Mouse (Mus musculus): ENCODE results near the gene Atp2c2. TPM values are rescaled to one million over a fixed set of nuclear protein-coding genes. Genes with fewer than 3 reads are reported as not detected.
A peak's percentile ranks its signal among the peaks of the same experiment; 100 is the strongest.

Gene Atp2c2
- polyA plus RNA-seq, 1 experiment from 2014 or later: 0.71 TPM

DNA sequence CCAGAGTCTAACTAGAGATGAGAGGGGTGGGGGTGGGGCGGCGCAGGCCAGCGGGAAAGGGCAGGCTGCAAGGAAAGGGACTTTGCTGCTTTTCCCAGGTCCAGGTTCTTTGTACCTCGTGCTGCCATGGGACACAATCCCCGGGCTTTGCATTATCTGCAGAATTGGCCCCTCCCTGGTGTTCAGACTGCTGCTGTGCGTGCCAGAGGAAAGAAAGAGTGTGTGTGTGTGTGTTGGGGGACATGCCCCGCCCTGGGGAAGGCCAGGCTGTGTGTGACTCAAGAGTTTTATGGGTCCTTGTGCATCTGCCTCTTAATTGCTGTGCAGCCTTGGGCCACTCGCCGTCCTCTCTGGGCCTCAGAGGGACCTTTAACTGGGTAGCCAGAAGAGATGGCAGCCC is 31.4 kb upstream of the Atp2c2 start:
- DNase-seq (ENCODE audit: low spot score) (no peak), ATAC-seq (ENCODE audit: insufficient number of reproducible peaks, low FRiP score, low TSS enrichment, low read depth) (no peak)
- Histone ChIP-seq H3K27me3 (ENCODE audit: control insufficient read depth, insufficient read depth, low read length) (peaks cover 4% of the 10 kb centered on the region; the same call in 1 of the 2 replicates), H3K9me3 (ENCODE audit: control insufficient read depth, low read length) (no peaks in the 10 kb centered on the region), H3K27ac (replicated peaks; ENCODE audit: low read depth, low read length) (no peak overlapping the region), H3K4me1 (ENCODE audit: control insufficient read depth, insufficient read depth, low read length) (0 out of 2 replicates have a peak, but pooled peaks cover 3% of the 10 kb centered on the region), H3K4me3 (ENCODE audit: low read depth, low read length) (no peak overlapping the region), H3K9ac (ENCODE audit: low read length) (no peak overlapping the region), H3K36me3 (ENCODE audit: control insufficient read depth, insufficient read depth, low read length) (no peaks in the 10 kb centered on the region), H3K4me2 (ENCODE audit: low read depth, severe bottlenecking) (no peak overlapping the region)
- WGBS: 56% methylated on average over 9 of the region's 9 CpGs

DNA sequence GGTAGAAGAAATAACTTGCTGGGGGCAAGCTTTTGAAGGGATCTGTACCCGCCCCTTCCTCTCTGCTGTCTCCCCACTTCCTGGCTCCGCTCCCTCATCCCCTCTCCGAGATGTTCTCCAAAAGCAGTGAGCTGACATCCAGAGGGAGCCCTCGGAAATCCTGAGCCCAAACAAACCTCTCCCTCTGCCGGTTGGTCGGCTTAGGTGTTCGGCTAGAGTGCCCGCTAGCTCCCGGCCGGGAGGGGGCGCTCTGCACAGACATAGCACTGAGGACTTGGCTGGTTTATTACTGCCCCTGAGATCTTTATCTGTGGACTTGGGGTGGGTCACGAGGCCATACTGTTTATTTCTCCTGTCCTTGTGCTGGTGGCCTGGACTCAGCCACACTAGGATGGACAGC is 30.5 kb upstream of the Atp2c2 start:
- H3K4me1 ChIP-seq (ENCODE audit: control insufficient read depth, insufficient read depth, low read length): 0 out of 2 replicates have a peak, but pooled peaks cover 3% of the 10 kb centered on the region
- no peaks in the 10 kb centered on the region for H3K36me3 ChIP-seq (ENCODE audit: control insufficient read depth, insufficient read depth, low read length)
- H3K4me2 ChIP-seq (ENCODE audit: low read depth, severe bottlenecking): no peak overlapping the region
- ATAC-seq (ENCODE audit: insufficient number of reproducible peaks, low FRiP score, low TSS enrichment, low read depth) (no peak), DNase-seq (ENCODE audit: low spot score) (no peak)
- no peaks in the 10 kb centered on the region for H3K9me3 ChIP-seq (ENCODE audit: control insufficient read depth, low read length)
- peaks cover 4% of the 10 kb centered on the region; the same call in 1 of the 2 replicates for H3K27me3 ChIP-seq (ENCODE audit: control insufficient read depth, insufficient read depth, low read length)
- no peak overlapping the region for H3K9ac ChIP-seq (ENCODE audit: low read length)
- WGBS: 54% methylated on average over 12 of the region's 12 CpGs
- H3K4me3 ChIP-seq (ENCODE audit: low read depth, low read length): no peak overlapping the region
- no peak overlapping the region for H3K27ac ChIP-seq (replicated peaks; ENCODE audit: low read depth, low read length)

DNA sequence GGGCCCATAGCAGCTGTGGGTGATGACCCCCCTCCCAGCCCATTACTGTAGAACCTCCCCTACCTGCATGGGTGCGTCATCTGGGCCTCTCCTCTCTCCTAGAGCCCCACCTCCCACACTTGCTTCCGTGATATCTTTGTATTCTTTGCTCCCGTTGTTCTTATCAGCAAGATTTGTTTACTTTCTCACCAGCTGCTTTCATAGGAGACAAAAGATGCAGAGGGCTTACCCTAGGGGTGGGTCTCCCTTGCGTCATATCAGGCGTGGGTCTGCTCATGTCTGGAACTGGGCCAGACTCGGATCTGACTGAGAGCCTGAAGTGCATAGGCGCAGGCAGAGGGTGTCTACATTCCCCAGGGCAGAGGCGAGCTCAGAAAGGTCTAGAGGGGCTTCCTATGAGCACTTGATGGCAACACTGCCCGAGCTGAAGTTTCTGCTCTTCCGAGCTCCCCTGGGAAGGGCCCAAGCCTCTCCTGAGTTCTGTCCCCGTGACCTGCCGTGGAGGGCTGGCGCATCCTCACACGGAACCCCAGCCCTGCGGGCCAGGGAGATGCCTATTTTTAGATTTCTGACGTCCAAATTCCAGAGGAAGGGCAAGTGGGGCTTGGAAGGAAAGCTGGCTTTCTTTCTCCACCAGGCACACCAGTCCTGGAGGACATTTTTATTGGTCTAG is 29.3 kb upstream of the Atp2c2 start:
- Histone ChIP-seq H3K9me3 (ENCODE audit: control insufficient read depth, low read length) (no peaks in the 10 kb centered on the region), H3K27ac (replicated peaks; ENCODE audit: low read depth, low read length) (no peak overlapping the region), H3K9ac (ENCODE audit: low read length) (no peak overlapping the region), H3K4me2 (ENCODE audit: low read depth, severe bottlenecking) (no peak overlapping the region), H3K4me3 (ENCODE audit: low read depth, low read length) (no peak overlapping the region), H3K27me3 (ENCODE audit: control insufficient read depth, insufficient read depth, low read length) (peaks cover 4% of the 10 kb centered on the region; the same call in 1 of the 2 replicates), H3K36me3 (ENCODE audit: control insufficient read depth, insufficient read depth, low read length) (no peaks in the 10 kb centered on the region), H3K4me1 (ENCODE audit: control insufficient read depth, insufficient read depth, low read length) (0 out of 2 replicates have a peak, but pooled peaks cover 3% of the 10 kb centered on the region)
- no peak for ATAC-seq (ENCODE audit: insufficient number of reproducible peaks, low FRiP score, low TSS enrichment, low read depth)
- no peak for DNase-seq (ENCODE audit: low spot score)
- 78% methylated on average over 16 of the region's 16 CpGs for WGBS

DNA sequence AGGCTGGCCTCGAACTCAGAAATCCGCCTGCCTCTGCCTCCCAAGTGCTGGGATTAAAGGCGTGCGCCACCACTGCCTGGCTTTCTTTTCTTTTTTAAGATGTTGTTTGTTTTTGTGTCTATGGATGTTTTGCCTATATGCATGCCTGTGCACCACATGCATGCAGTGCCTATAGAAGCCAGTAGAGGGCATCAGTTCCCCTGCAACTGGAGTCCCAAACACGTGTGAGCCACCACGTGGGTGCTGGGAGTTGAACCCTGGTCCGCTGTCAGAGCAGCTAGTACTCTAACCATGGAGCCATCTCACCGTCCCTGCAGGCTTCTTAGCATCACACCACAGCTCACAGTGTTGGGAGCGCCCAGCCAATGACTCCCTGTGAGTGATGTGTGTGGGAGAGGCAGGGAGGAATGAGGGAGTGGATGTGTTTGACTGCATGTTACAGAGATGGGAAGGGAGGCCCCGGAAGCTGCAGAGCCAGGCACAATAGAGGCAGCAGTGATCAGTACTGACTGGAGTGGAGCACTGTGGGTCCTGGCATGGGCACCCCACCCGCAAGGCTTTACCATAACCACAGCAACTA is 25.7 kb upstream of the Atp2c2 start:
- WGBS: 78% methylated on average over 9 of the region's 11 CpGs
- no peak for ATAC-seq (ENCODE audit: insufficient number of reproducible peaks, low FRiP score, low TSS enrichment, low read depth)

DNA sequence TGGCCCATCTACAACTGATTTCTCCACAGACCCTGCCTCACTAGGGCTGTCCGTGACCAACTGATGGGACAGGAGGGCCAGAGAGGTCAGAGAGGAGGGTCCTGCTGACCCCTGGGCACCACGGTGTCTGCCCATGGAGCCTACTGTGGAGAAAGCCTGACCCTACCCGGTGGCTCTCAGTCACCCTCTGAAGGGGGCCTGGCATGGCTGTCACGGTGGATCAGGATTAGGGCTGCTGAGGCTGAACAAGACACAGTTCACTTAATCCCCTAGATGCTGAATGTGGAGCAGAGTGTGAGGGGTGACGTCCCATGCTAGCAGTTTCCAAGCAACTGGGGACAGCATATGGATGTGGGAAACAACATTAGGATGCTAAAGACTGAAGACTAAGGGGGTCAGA is 24.4 kb upstream of the Atp2c2 start:
- Histone ChIP-seq H3K9me3 (ENCODE audit: control insufficient read depth, low read length) (no peaks in the 10 kb centered on the region), H3K36me3 (ENCODE audit: control insufficient read depth, insufficient read depth, low read length) (no peaks in the 10 kb centered on the region), H3K4me2 (ENCODE audit: low read depth, severe bottlenecking) (no peak overlapping the region), H3K4me1 (ENCODE audit: control insufficient read depth, insufficient read depth, low read length) (no peaks in the 10 kb centered on the region), H3K9ac (ENCODE audit: low read length) (no peak overlapping the region), H3K27ac (replicated peaks; ENCODE audit: low read depth, low read length) (no peak overlapping the region), H3K4me3 (ENCODE audit: low read depth, low read length) (no peak overlapping the region), H3K27me3 (ENCODE audit: control insufficient read depth, insufficient read depth, low read length) (no peaks in the 10 kb centered on the region)
- DNase-seq (ENCODE audit: low spot score) (no peak), ATAC-seq (ENCODE audit: insufficient number of reproducible peaks, low FRiP score, low TSS enrichment, low read depth) (no peak)
- WGBS: 88% methylated on average over 5 of the region's 5 CpGs

More for the DNA sequence above, 25.7 kb upstream of the Atp2c2 start:
- Histone ChIP-seq H3K4me2 (ENCODE audit: low read depth, severe bottlenecking) (no peak overlapping the region), H3K4me3 (ENCODE audit: low read depth, low read length) (no peak overlapping the region), H3K36me3 (ENCODE audit: control insufficient read depth, insufficient read depth, low read length) (no peaks in the 10 kb centered on the region), H3K4me1 (ENCODE audit: control insufficient read depth, insufficient read depth, low read length) (no peaks in the 10 kb centered on the region), H3K9me3 (ENCODE audit: control insufficient read depth, low read length) (no peaks in the 10 kb centered on the region), H3K9ac (ENCODE audit: low read length) (no peak overlapping the region), H3K27ac (replicated peaks; ENCODE audit: low read depth, low read length) (no peak overlapping the region), H3K27me3 (ENCODE audit: control insufficient read depth, insufficient read depth, low read length) (no peaks in the 10 kb centered on the region)
- DNase-seq (ENCODE audit: low spot score): no peak

DNA sequence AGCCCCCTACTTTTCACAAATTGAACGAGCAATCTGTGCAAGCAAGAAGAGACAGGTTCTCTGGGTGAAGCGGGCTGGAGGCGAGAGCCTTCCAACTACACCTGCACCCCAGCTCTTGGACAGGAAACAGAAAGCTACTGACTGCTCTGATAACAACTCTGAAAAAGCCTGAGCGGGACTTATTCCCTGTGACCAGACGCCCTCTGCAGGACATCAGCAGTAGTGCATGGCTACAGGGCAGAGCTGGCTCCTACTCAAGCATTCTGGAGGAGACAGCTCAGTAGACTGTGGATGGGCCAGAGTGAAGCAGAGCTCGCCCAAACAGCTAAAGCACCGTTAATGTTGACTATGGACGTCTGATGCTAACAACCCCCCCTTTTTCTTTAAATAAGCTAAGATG is 23.4 kb upstream of the Atp2c2 start:
- WGBS: 23% methylated on average over 8 of the region's 8 CpGs
- peak; percentile 92 for DNase-seq (ENCODE audit: low spot score)
- no peak overlapping the region for H3K27ac ChIP-seq (replicated peaks; ENCODE audit: low read depth, low read length)
- H3K9me3 ChIP-seq (ENCODE audit: control insufficient read depth, low read length): no peaks in the 10 kb centered on the region
- H3K4me3 ChIP-seq (ENCODE audit: low read depth, low read length): no peak overlapping the region
- no peaks in the 10 kb centered on the region for H3K4me1 ChIP-seq (ENCODE audit: control insufficient read depth, insufficient read depth, low read length)
- no peaks in the 10 kb centered on the region for H3K27me3 ChIP-seq (ENCODE audit: control insufficient read depth, insufficient read depth, low read length)
- no peak for ATAC-seq (ENCODE audit: insufficient number of reproducible peaks, low FRiP score, low TSS enrichment, low read depth)
- no peak overlapping the region for H3K9ac ChIP-seq (ENCODE audit: low read length)
- no peaks in the 10 kb centered on the region for H3K36me3 ChIP-seq (ENCODE audit: control insufficient read depth, insufficient read depth, low read length)
- H3K4me2 ChIP-seq (ENCODE audit: low read depth, severe bottlenecking): no peak overlapping the region

DNA sequence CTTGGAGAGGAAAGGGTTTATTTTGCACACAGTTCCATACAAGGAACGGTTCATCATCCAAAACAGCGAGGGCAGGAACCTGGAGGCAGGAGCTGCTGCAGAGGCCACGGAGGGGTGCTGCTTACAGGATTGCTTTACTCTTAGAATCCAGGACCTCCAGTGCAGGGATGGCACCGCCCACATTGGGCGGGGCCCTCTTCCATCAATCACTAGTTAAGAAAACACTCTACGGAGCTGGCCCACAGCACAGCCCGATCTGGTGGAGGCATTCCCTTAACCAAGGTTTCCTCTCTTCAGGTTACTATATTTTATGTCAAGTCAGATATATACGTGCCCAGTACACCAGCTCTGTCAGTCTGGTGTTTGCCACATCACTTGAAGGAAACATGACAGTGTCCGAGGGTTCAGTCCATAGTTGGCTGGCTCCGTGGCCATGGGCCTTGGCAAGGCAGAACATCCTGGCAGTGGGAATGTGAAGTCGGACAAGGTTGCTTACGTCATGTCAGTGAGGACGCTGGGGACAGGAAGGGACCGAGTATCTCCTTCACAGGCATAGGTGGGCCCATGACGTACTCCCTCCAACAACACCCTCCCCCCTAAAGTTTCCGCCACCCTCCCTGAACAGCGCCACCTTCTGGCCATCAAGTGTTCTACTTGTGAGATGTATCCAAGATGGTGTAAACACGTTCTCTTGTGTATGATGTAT is 21.5 kb upstream of the Atp2c2 start:
- Histone ChIP-seq H3K4me2 (ENCODE audit: low read depth, severe bottlenecking) (no peak overlapping the region), H3K27ac (replicated peaks; ENCODE audit: low read depth, low read length) (no peak overlapping the region), H3K27me3 (ENCODE audit: control insufficient read depth, insufficient read depth, low read length) (no peaks in the 10 kb centered on the region), H3K4me3 (ENCODE audit: low read depth, low read length) (no peak overlapping the region), H3K4me1 (ENCODE audit: control insufficient read depth, insufficient read depth, low read length) (no peaks in the 10 kb centered on the region), H3K9ac (ENCODE audit: low read length) (no peak overlapping the region), H3K9me3 (ENCODE audit: control insufficient read depth, low read length) (no peaks in the 10 kb centered on the region), H3K36me3 (ENCODE audit: control insufficient read depth, insufficient read depth, low read length) (no peaks in the 10 kb centered on the region)
- 10% methylated on average over 18 of the region's 18 CpGs for WGBS
- no peak for ATAC-seq (ENCODE audit: insufficient number of reproducible peaks, low FRiP score, low TSS enrichment, low read depth)
- peak; percentile 68 for DNase-seq (ENCODE audit: low spot score)

DNA sequence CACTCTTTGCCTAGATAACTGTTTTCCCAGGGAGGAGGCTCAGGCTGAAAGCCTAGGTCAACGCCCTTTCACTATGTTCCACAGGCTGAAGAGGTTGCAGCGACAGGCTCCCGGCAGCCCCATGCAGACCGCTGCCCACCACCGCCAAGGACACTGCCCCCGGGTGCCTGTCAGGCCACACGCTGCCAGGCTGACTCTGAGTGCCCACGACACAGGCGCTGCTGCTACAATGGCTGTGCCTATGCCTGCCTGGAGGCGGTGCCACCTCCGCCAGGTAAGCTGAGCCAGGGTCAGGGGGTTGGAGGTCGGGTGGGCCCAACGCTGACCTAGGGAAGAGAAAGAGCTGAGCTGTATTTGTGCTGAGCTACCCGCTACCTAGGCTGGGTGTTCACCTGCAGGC is 20.6 kb upstream of the Atp2c2 start:
- Histone ChIP-seq H3K4me3 (ENCODE audit: low read depth, low read length) (no peak overlapping the region), H3K27me3 (ENCODE audit: control insufficient read depth, insufficient read depth, low read length) (no peaks in the 10 kb centered on the region), H3K36me3 (ENCODE audit: control insufficient read depth, insufficient read depth, low read length) (no peaks in the 10 kb centered on the region), H3K9me3 (ENCODE audit: control insufficient read depth, low read length) (no peaks in the 10 kb centered on the region), H3K4me2 (ENCODE audit: low read depth, severe bottlenecking) (no peak overlapping the region), H3K27ac (replicated peaks; ENCODE audit: low read depth, low read length) (no peak overlapping the region), H3K9ac (ENCODE audit: low read length) (no peak overlapping the region), H3K4me1 (ENCODE audit: control insufficient read depth, insufficient read depth, low read length) (no peaks in the 10 kb centered on the region)
- 71% methylated on average over 14 of the region's 14 CpGs for WGBS
- ATAC-seq (ENCODE audit: insufficient number of reproducible peaks, low FRiP score, low TSS enrichment, low read depth): no peak
- no peak for DNase-seq (ENCODE audit: low spot score)
